Mouse (Mus musculus) adrenal gland, adult 18-20 months (tissue): Measurements from ENCODE around the gene Prim2. TPM values are rescaled to one million over a fixed set of nuclear protein-coding genes. Genes with fewer than 3 reads are reported as not detected.

Experiments used
- DNase-seq, 2 experiments: peaks; one replicate each; pipeline ENCODE4 v3.0.0; 2021 to 2022; ENCODE audit warnings: low spot score in 2 of 2
- total RNA-seq, 2 experiments: library from RNA; stranded (reverse); gene quantifications; 1 replicate in 1 of 2; 2 replicates in 1 of 2; pipeline ENCODE4 v1.2.3; 2021

Prim2 gene
- total RNA-seq, 2 experiments from 2014 or later, result 3.7 to 4.9 TPM

GRCm38 (mm10) chr1:33556638-33557037 is 113.0 kb downstream of the Prim2 start:
- no peak for DNase-seq

DNA sequence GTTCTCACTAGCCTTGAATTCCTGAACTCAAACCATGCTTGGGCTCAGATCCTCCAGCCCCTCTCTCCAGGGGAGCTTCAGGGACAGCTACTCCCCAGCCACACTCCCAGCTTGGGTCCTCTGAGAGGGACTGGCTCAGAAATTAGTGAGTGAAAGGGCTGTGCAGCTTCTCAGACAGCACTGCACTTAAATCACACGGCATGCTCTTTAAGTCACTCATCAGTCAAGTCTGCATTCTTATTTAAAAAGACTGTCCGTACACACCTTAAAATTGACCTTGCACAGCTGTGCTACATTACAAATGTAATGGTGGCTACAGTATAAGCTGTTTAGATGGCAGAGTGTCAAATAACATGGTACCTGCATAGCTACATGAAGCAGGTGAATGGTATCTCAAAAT is 114.0 kb downstream of the Prim2 start:
- no peak for DNase-seq

DNA sequence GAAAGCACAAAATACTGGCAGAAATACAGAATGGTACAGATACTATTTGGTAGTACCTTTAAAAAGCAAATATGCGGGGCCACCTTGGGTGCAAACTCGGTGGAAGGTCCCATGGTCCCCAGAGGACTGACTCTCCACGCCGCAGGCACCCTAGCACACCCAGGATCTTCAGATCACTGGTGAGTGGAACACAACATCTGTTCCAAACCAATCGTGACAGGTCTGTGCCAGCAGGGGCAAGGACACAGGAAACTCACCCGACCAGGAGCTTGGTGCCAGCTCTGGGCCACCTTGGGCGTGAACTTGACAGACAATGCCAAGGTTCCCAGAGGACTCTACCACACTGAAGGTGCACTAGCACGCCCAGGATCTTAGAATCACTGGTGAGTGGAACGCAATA is 118.2 kb downstream of the Prim2 start:
- DNase-seq, result no peak

- no peak for DNase-seq
Measured at GRCm38 (mm10) chr1:33541708-33542107, 127.9 kb downstream of the Prim2 start.

DNA sequence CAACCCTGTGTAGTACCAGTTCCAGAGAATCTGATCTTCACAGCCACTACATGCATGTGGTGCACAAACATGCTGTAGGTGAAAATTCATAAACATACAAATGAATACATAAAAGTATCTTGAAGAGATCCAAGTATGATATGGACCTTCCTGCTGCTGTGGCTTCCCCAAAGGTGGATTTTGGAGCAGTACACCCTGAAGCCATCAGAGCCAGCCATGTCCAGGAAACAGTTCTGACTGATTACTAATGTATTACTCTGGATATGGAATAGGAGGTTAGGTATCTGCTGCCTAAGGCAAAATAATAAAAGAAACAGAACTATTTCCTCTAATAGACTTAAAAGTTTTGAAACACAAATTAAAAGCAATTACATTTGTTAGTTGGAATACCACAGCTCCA is 131.6 kb downstream of the Prim2 start:
- DNase-seq, result no peak

- no peak for DNase-seq
Measured at GRCm38 (mm10) chr1:33536272-33537004, 133.2 kb downstream of the Prim2 start.

DNA sequence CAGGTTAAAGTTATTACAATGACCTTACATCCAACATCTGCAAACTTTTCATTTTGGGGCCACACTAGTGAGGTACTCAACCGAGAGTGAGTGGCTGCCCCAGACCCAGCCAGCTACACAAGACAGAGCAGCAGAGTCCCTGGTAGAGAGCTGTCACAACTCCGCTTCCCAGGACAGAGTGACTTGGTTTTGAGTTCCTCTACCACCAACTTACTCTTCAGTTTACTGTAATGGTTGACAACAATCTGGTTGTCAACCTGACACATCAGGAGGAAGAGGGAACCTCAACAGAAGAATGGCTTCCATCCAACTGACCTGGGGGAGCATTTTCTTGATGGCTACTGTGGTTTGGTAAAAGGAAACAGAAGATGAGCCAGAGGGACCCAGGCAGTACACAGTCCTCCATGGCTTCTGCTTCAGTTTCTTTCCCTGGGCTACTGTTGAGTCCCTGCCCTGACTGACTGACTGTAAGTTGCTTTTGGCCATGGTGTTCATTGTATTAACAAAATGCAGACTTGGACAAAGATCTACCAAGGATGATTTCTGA is 134.4 kb downstream of the Prim2 start:
- DNase-seq, result no peak

GRCm38 (mm10) chr1:33531860-33532259 is 137.7 kb downstream of the Prim2 start:
- no peak for DNase-seq

GRCm38 (mm10) chr1:33531097-33531856 is 138.3 kb downstream of the Prim2 start:
- no peak for DNase-seq

GRCm38 (mm10) chr1:33530491-33530890 is 139.1 kb downstream of the Prim2 start:
- DNase-seq, result no peak

DNA sequence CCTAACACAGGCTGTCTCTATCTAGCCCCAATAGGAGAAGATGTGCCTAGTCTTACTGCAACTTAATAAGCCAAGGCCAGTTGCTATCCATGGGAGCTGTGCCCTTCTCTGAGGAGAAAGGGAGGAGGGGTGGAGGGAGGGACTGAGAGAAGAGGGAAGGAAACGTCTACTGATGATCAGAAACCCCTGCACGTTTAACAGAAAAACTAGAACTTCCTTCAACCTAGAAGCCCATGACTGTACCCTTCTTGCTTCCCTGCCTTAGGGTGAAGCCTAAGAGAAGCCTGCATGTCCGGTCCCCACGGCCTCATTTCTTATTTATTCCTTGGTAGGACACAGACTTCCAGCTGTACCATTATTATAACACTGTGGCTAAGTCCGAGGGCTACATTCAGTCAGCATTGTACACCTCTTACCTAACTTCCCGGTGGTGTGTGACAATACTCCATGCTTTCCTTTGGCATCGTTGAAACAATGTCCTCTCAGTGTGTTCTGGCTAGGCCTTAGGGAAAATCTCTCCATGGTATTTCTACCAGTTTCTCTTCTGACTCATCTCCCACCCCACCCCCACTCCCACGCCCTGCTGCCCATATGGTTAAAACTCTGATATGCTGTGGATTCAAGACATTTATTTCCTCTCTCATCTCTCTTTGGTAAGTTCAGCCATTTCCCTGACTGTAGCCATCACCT is 139.9 kb downstream of the Prim2 start:
- no peak for DNase-seq

DNA sequence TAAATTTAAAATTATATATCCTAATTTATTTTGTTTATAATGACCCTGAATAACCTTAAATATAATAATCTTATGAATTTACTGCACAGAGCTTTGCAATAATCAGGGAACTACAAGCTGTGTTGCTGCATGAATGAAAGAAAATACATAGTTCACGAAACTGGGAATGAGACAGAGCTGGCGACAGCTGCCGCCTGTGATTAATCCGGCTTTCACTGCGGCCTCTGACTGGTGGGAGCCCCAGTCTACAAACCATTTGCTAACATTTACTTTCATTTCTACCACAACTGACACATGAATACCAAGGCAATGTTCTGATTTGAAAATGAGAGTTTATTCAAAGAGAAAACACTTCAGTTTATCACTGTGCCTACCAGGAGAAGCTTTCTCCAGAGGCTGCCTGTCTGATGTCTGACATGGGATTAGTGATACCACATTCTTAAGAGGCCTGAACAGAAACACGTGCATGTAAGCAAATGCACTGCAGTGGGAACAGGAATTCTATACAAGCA is 142.2 kb downstream of the Prim2 start:
- no peak for DNase-seq

DNA sequence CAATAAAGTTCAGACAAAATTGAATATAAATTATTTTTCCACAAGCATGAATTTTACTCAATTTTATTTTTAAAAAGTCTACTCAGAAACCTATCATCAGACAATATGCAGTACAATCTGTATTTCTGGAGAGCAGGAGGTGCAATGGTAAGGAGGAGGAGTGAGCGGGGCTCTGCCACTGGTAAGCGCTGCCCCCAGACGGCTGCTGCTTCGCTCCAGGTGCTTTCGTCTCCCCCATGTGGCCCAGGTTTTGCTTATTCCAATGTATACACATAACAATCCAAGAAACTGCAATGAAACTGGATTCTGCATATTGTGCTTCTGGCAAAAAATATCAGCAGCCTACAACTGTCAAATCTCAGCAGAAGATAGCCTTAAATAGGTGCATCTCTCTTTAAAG is 146.4 kb downstream of the Prim2 start:
- DNase-seq, result no peak

DNA sequence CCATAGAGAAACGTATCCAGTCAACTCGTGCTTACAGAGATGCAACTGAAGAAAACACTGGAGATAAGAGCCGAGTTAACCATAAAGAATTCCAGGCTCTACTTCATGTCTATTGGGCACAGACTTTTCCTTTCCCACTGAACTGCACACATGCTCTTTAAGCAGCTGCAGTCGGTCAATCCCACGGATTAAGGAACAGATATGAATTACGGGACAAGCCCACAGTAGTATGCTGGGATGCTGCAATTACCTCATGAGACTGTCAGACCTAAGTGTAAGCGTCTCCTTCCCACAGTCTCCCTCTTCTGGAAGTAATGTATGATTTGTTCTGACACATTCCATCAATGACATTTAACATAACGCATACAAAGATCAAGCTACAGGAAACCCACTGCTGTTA is 154.5 kb downstream of the Prim2 start:
- DNase-seq, result no peak

- no peak for DNase-seq
Measured at GRCm38 (mm10) chr1:33511310-33511709, 158.3 kb downstream of the Prim2 start.

- DNase-seq, result no peak
Measured at GRCm38 (mm10) chr1:33504371-33504770, 165.2 kb downstream of the Prim2 start.

DNA sequence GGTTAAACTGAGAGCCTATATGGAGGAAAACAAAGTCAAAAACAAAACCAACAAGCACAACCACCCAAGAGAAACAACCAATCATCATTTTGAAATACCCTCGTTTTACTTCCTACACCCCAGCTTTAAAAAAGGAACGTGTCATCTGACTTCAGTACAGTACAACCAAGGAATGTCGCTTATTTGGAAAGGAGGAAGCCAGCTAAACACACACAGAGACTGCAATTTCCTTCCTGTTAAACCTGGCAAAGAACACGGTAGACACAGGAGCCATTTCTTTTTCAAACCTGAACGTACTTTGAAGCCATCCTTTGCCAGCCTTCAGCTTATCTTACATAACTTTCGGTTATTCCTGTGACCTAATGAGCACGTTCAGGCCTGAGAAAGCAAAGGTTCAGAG is 166.7 kb downstream of the Prim2 start:
- no peak for DNase-seq

GRCm38 (mm10) chr1:33502298-33502697 is 167.3 kb downstream of the Prim2 start:
- DNase-seq, result no peak

DNA sequence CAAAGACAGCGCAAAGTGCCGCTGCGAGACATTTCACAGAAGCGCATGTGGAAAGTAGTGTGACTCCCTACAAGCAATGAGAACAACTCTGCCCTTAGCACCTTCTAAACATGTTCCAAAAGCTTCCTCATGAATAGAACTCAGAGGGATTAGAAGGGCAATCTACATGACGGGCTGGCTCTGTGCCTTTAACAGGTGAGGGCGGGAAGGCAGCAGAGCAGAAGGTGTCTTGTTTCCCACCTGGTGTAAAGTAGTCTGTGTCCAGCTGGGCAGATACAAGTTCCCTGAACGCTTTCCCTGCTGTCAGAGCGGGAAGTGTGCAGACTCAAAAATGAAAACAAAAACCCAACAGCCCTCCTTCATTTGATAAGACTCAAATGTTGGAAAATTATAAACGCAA is 169.5 kb downstream of the Prim2 start:
- no peak for DNase-seq

GRCm38 (mm10) chr1:33499603-33500002 is 170.0 kb downstream of the Prim2 start:
- no peak for DNase-seq

GRCm38 (mm10) chr1:33496128-33496527 is 173.5 kb downstream of the Prim2 start:
- DNase-seq, result no peak

GRCm38 (mm10) chr1:33495586-33495985 is 174.0 kb downstream of the Prim2 start:
- no peak for DNase-seq
